In the genomic region with DNA sequence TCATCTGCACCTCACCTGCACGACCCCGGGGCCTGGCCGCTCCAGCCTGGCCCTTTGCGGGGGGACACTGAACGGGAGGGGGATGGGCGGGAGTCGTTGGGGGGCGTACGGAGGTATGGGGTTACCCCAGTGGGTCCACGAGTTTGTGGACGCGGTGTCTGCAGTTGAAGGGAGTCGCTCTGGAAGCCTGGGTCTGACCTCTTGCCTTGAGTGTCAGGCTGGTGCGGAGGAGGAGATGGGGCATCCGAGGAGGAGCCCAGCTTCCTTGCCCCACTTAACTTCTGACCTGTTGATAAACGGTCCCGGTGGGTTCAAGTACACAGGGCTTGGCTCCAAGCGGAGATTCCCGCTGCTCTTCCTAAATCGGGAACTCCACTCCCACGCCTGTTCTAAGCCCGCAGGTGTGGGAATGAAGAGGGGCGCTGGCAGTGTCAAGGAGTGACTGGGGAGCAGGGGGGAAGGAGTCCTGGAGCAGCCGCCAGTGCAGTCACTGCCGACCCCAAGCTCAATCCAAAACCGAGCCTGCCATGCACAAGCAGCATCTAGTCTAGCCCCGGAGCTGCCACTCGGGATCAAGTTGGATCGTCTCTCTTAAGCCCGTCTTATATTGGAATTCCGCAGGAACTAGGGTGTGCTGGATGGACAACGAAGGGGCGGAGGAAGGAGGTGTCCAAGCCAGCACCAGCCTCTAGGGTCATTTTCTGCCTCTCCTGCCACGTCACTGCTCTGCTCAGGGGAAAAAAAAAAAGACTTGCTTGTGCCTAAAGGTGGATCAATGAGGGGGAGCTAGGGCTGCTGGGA, we compare ENCODE assay signal across 7 mouse cellular contexts. TPM values are rescaled to one million over a fixed set of nuclear protein-coding genes. Genes with fewer than 3 reads are reported as not detected.
DNase-seq lines count a peak whose midpoint lies in the region; TF ChIP-seq lines count a peak whose summit lies in the region.

No protein-coding gene starts in this region.

- no peak for TF ChIP-seq CTCF in left cerebral cortex, adult 2 months (IDR thresholded peaks at IDR 0.05)

- no peaks in the 10 kb centered on the region for H3K36me3 ChIP-seq in macrophage (ENCODE audit: inconsistent target)

- H3K79me2 ChIP-seq in macrophage (ENCODE audit: inconsistent target) = no peaks in the 10 kb centered on the region

- WGBS in macrophage (ENCODE audit: missing documents) = 7% methylated on average over 31 of the region's 34 CpGs

- peak overlapping the region; percentile 82 for H3K4me3 ChIP-seq in left cerebral cortex, adult 2 months
- peak overlapping the region; percentile 50 for H3K4me3 ChIP-seq in macrophage (ENCODE audit: inconsistent target)

- H3K27ac ChIP-seq in left cerebral cortex, adult 2 months = peak overlapping the region; percentile 92
- no peak overlapping the region for H3K27ac ChIP-seq in macrophage

- intact Hi-C loops in heart, postnatal 14 days (cut with DNase I) = no loop called here
- intact Hi-C loops in left cerebral cortex, adult 2 months (cut with DNase I) = loop anchor here (5.0 kb wide), 3 partner anchors 186 to 481 kb away; a partner anchor contains a TSS

- DNase-seq in MN1 (ENCODE audit: low spot score) = peak; percentile 68
- peak; percentile 14 for DNase-seq in c-Kit-positive CD71-negative TER-119-negative erythroid progenitor cells, embryonic 14.5 days (ENCODE audit: low read depth)
- DNase-seq in fibroblast of lung, adult 2 months (ENCODE audit: low read depth) = peak; percentile 36
- peak; percentile 19 to 34 for DNase-seq in heart, postnatal 14 days
- peak; percentile 19 to 40 for DNase-seq in left cerebral cortex, adult 2 months (ENCODE audit: extremely low spot score in 1 of 2, low spot score in 2 of 2)
- peak; percentile 38 for DNase-seq in right cerebral cortex, adult 18-20 months

RNA-seq across cellular contexts. Expression of a gene that starts 0.9 kb away (rescaled TPM):
- 10 to 100 TPM; 17.5 to 19.5 TPM for total RNA-seq in heart, postnatal 14 days (2021)
- total RNA-seq in left cerebral cortex, adult 2 months (2021) = 10 to 100 TPM; 38.5 to 39.5 TPM
- total RNA-seq in macrophage (2018; cell fraction: chromatin; rRNA removed) = 1 to 10 TPM in 11 of 26 experiments, under 1 TPM in 15; 0.22 to 6.2 (median 0.76) TPM
- 1 to 10 TPM; 2.3 to 7.4 (median 3.6) TPM for total RNA-seq in macrophage (2018; cell fraction: cytosol; rRNA removed)
- 1 to 10 TPM in 24 of 26 experiments, under 1 TPM in 2; 0.72 to 5.8 (median 2.1) TPM for total RNA-seq in macrophage (2018; cell fraction: nucleus; rRNA removed)
- 2.7 to 4.4 TPM (median 4.3 TPM) in 3 replicates for polyA plus RNA-seq in macrophage (2018)

RNA-seq across cellular contexts. Expression of a gene that starts 1.0 kb away (rescaled TPM):
- under 1 TPM; 0.41 to 0.50 TPM for total RNA-seq in heart, postnatal 14 days (2021)
- under 1 TPM; 0.34 to 0.56 TPM for total RNA-seq in left cerebral cortex, adult 2 months (2021)
- total RNA-seq in macrophage (2018; cell fraction: chromatin; rRNA removed) = 1 to 10 TPM in 2 of 26 experiments, under 1 TPM in 11, not detected in 13; 0.21 to 1.5 (median 0.44) TPM
- total RNA-seq in macrophage (2018; cell fraction: cytosol; rRNA removed) = under 1 TPM in 22 of 26 experiments, not detected in 4; 0.03 to 0.26 (median 0.12) TPM
- 1 to 10 TPM in 1 of 26 experiments, under 1 TPM in 13, not detected in 12; 0.15 to 1.8 (median 0.40) TPM for total RNA-seq in macrophage (2018; cell fraction: nucleus; rRNA removed)
- polyA plus RNA-seq in macrophage (2018) = 0.10 to 0.14 TPM in 2 of 3 replicates, not detected in the other

RNA-seq across cellular contexts. Expression of a gene that starts 24.5 kb away (rescaled TPM):
- 10 to 100 TPM; 14.2 to 16.1 TPM for total RNA-seq in heart, postnatal 14 days (2021)
- total RNA-seq in left cerebral cortex, adult 2 months (2021) = 10 to 100 TPM; 11.9 to 14.4 TPM
- total RNA-seq in macrophage (2018; cell fraction: chromatin; rRNA removed) = 1 to 10 TPM in 16 of 26 experiments, under 1 TPM in 5, not detected in 5; 0.53 to 6.5 (median 1.4) TPM
- total RNA-seq in macrophage (2018; cell fraction: cytosol; rRNA removed) = under 1 TPM in 21 of 26 experiments, not detected in 5; 0.09 to 0.97 (median 0.30) TPM
- total RNA-seq in macrophage (2018; cell fraction: nucleus; rRNA removed) = 1 to 10 TPM in 15 of 26 experiments, under 1 TPM in 9, not detected in 2; 0.36 to 2.9 (median 1.1) TPM
- not detected in 3 replicates for polyA plus RNA-seq in macrophage (2018)

Comparison
In these comparisons a context has a peak if more than half of its experiments do, and no peak if none do; other contexts are left out.
1. DNase-seq: peak in every context shown above with its lines; median percentile 68 in MN1; 38 in right cerebral cortex, adult 18-20 months; 36 in fibroblast of lung, adult 2 months; 30 in left cerebral cortex, adult 2 months; 26 in heart, postnatal 14 days; 14 in c-Kit-positive CD71-negative TER-119-negative erythroid progenitor cells, embryonic 14.5 days.